Mouse (Mus musculus) forebrain, embryonic 13.5 days (tissue): ENCODE measurements around the gene Dvl2. TPM values are rescaled to one million over a fixed set of nuclear protein-coding genes. Genes with fewer than 3 reads are reported as not detected.
A peak's percentile ranks its signal among the peaks of the same experiment; 100 is the strongest.

ENCODE experiments used
- ATAC-seq: fragments of 200-750 bp; cut with Nextera tagmentation; 2 replicates; pipeline ENCODE4 v1.8.0; 2017
- H3K27ac ChIP-seq: fragments of 300-500 bp; sonication (generic); 2 replicates; pipeline ENCODE4 v1.5.1; 2015; ENCODE audit warnings: inconsistent platforms, mild to moderate bottlenecking, moderate library complexity
- H3K27me3 ChIP-seq: fragments of 300-500 bp; sonication (generic); 2 replicates; pipeline ENCODE4 v1.6.1; 2015; ENCODE audit warnings: mild to moderate bottlenecking, inconsistent platforms
- H3K36me3 ChIP-seq: fragments of 300-500 bp; sonication (generic); 2 replicates; pipeline ENCODE4 v1.6.1; 2015; ENCODE audit warnings: mild to moderate bottlenecking, inconsistent platforms; ENCODE audit not compliant: poor library complexity, severe bottlenecking
- H3K4me1 ChIP-seq: fragments of 300-500 bp; sonication (generic); 2 replicates; pipeline ENCODE4 v1.6.1; 2015; ENCODE audit warnings: inconsistent platforms
- H3K4me2 ChIP-seq: fragments of 300-500 bp; sonication (generic); 2 replicates; pipeline ENCODE4 v1.6.1; 2015; ENCODE audit warnings: inconsistent platforms, mild to moderate bottlenecking, moderate library complexity
- H3K4me3 ChIP-seq: fragments of 300-500 bp; sonication (generic); 2 replicates; pipeline ENCODE4 v1.5.1; 2015; ENCODE audit warnings: mild to moderate bottlenecking, inconsistent platforms
- H3K9ac ChIP-seq: fragments of 300-500 bp; sonication (generic); 2 replicates; pipeline ENCODE4 v1.6.1; 2015; ENCODE audit warnings: mild to moderate bottlenecking, inconsistent platforms
- H3K9me3 ChIP-seq: fragments of 300-500 bp; sonication (generic); replicated peaks from 2 replicates; pipeline ENCODE4 v1.6.1; 2016; ENCODE audit warnings: inconsistent platforms
- WGBS: fragments of 180-500 bp; shearing (Covaris S2); methylation state at CpG from one replicate; pipeline ENCODE4 v1.1.7; 2015; 5-methylcytosine and 5-hydroxymethylcytosine counted together
- polyA plus RNA-seq: library from polyadenylated mRNA; unstranded; fragments of >200 nt; fragmentation: Nextera tagmentation; extraction: Ambion mirVana; gene quantifications from 2 replicates; pipeline ENCODE4 v1.2.1, GENCODE M21; 2015

Gene Dvl2
- polyA plus RNA-seq, 1 experiment from 2014 or later, result 31.8 TPM

- ATAC-seq, result no peak
- H3K4me3 ChIP-seq, result peak overlapping the region; percentile 37
- H3K4me2 ChIP-seq, result peak overlapping the region; percentile 68
- peak overlapping the region; percentile 66 for H3K9ac ChIP-seq
- H3K27ac ChIP-seq, result peak overlapping the region; percentile 57
- 6% methylated on average over 21 of the region's 29 CpGs for WGBS
- H3K36me3 ChIP-seq, result no peaks in the 10 kb centered on the region
- H3K27me3 ChIP-seq, result no peaks in the 10 kb centered on the region
- H3K4me1 ChIP-seq, result peaks cover 91% of the 10 kb centered on the region
- no peaks in the 10 kb centered on the region for H3K9me3 ChIP-seq
Measured at GRCm38 (mm10) chr11:70023481-70024150, 23.2 kb downstream of the Dvl2 start.

DNA sequence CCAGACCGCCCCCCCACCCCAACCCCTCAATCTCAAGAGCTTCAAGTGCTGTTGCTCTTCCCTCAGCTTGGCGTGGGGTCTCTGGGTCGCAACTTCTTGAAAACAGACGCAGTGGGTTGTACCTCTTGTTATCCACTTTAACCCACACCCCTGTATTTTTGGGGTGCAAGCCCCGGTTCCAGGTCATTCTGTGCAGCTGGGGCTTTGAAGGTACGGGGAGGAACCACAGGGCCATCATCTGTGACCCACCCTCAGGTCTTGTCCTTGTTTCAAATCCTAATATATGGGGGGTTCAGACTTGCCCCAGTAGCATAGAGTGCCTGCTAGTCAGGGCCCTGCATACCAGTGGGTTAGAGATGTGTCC, 23.7 kb downstream of the Dvl2 start:
- peak overlapping the region; percentile 66 for H3K9ac ChIP-seq
- H3K9me3 ChIP-seq, result no peaks in the 10 kb centered on the region
- no peak for ATAC-seq
- peak overlapping the region; percentile 37 for H3K4me3 ChIP-seq
- H3K4me2 ChIP-seq, result peak overlapping the region; percentile 68
- 13% methylated on average over 6 of the region's 6 CpGs for WGBS
- H3K36me3 ChIP-seq, result no peaks in the 10 kb centered on the region
- H3K27ac ChIP-seq, result peak overlapping the region; percentile 48
- H3K4me1 ChIP-seq, result peaks cover 90% of the 10 kb centered on the region
- H3K27me3 ChIP-seq, result no peaks in the 10 kb centered on the region

DNA sequence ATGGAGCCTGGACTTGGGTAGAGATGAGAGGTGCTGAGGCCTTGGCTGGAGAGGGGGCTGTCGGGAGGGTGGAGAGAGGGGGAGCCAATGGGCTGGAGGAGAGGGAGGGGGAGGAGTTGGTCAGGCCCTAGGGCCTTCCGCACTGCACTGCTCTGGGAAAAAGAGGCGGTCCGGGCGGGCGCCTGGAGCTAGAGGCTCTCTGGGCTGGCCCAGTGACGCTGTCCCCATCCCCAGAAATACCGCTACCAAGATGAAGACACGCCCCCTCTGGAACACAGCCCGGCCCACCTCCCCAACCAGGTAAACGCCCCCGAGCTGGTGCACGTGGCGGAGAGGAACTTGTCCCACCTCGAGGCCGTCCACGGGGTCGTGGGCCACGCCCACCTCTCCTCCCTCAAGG, 26.3 kb downstream of the Dvl2 start:
- WGBS, result 0% methylated on average over 19 of the region's 19 CpGs
- H3K27ac ChIP-seq, result peak overlapping the region; percentile 98
- H3K4me2 ChIP-seq, result peak overlapping the region; percentile 67
- H3K4me1 ChIP-seq, result peaks cover 90% of the 10 kb centered on the region
- no peaks in the 10 kb centered on the region for H3K9me3 ChIP-seq
- H3K4me3 ChIP-seq, result peak overlapping the region; percentile 25
- peaks cover 12% of the 10 kb centered on the region for H3K36me3 ChIP-seq
- no peaks in the 10 kb centered on the region for H3K27me3 ChIP-seq
- ATAC-seq, result no peak
- H3K9ac ChIP-seq, result peak overlapping the region; percentile 55

GRCm38 (mm10) chr11:70027397-70027796, 27.0 kb downstream of the Dvl2 start:
- Histone ChIP-seq H3K4me3 (peak overlapping the region; percentile 25), H3K9me3 (no peaks in the 10 kb centered on the region), H3K36me3 (peaks cover 20% of the 10 kb centered on the region), H3K27me3 (no peaks in the 10 kb centered on the region), H3K9ac (peak overlapping the region; percentile 55), H3K27ac (peak overlapping the region; percentile 98), H3K4me1 (peaks cover 83% of the 10 kb centered on the region), H3K4me2 (peak overlapping the region; percentile 67)
- no peak for ATAC-seq
- WGBS, result 31% methylated on average over 9 of the region's 9 CpGs

DNA sequence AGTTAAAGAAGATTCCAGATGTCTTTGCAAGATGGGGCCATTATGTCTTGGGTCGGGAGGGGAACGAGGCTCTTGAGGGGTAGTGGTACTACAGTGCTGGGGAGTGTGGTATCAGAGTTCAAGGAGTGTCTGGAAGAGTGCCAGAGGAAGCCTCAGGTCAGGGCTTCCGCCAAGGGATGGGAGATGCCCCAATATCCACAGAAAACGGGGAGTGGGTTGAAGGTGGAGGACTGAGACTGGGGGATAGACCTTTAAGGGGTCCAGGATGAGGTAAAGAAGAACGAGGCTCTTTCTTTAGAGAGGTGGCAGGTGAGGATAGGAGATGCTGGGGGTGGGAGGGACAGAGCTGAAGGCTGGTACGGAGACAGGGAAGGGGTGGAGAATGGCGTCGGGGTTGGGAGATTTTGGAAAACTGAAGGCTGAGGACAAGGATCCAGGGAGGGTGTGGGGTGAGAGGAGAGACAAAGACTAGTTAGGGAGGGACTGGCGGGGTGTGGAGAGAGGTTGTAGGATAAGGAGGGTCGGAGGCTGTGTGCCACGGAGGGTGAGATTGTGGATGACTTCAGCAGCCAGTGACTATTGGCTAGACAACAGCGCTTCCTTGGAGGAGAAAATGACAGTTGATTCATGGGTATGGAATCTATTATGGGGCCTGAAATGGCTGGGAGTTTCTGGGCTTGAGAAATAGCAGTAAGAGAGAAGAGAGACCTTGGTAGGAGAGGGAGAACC, 28.2 kb downstream of the Dvl2 start:
- Histone ChIP-seq H3K4me1 (peaks cover 72% of the 10 kb centered on the region), H3K4me2 (peak overlapping the region; percentile 67)

DNA sequence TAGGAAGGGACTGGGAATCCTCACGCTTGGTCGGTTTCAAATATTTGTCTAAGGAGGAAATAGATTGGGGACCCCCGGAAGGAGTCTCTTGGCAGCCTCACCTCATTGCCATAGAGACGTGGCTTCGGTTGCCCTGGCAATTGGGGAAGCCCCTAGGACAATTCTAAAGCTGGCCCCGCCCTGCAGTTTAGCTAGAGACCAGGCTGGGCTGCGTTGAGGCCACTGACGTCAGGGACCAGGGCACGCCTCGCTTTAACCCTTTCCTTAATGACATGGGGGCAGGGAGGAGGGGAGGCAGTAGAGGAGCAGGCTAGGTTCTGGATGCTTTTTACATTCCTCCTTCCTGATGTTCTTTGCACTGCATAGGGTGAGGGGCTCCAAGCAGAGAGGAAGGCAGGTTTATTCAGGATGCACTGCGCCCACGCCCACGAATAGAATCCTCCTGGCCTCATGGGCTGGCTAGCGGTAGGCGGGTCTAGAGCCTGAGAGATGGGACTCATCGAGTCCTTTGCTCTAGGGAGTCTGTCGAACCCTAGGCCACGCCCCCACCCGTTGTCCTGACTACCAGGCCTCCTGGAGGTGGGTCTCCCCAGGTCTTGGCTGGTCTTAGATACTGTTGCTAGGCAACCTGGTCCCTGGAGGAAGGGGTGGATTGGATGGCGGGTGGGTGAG, 28.9 kb downstream of the Dvl2 start:
- ATAC-seq, result peak; percentile 92
- Histone ChIP-seq H3K27me3 (no peaks in the 10 kb centered on the region), H3K4me2 (peak overlapping the region; percentile 67), H3K36me3 (peaks cover 35% of the 10 kb centered on the region), H3K27ac (peak overlapping the region; percentile 98), H3K4me3 (peak overlapping the region; percentile 38), H3K4me1 (peaks cover 65% of the 10 kb centered on the region), H3K9me3 (no peaks in the 10 kb centered on the region), H3K9ac (peak overlapping the region; percentile 60)
- 0% methylated on average over 20 of the region's 20 CpGs for WGBS

More for the DNA sequence above, 28.2 kb downstream of the Dvl2 start:
- Histone ChIP-seq H3K9ac (peak overlapping the region; percentile 55), H3K36me3 (peaks cover 29% of the 10 kb centered on the region), H3K4me3 (peak overlapping the region; percentile 38), H3K27me3 (no peaks in the 10 kb centered on the region), H3K9me3 (no peaks in the 10 kb centered on the region), H3K27ac (peak overlapping the region; percentile 98)
- 21% methylated on average over 12 of the region's 12 CpGs for WGBS
- peak; percentile 15; the same call in 1 of the 2 replicates for ATAC-seq

GRCm38 (mm10) chr11:70029829-70030550, 29.6 kb downstream of the Dvl2 start:
- peak overlapping the region; percentile 38 for H3K4me3 ChIP-seq
- no peaks in the 10 kb centered on the region for H3K27me3 ChIP-seq
- H3K27ac ChIP-seq, result peak overlapping the region; percentile 98
- H3K9ac ChIP-seq, result peak overlapping the region; percentile 60
- no peaks in the 10 kb centered on the region for H3K9me3 ChIP-seq
- WGBS, result 19% methylated on average over 10 of the region's 11 CpGs
- H3K4me1 ChIP-seq, result peaks cover 57% of the 10 kb centered on the region
- H3K4me2 ChIP-seq, result peak overlapping the region; percentile 67
- ATAC-seq, result peak; percentile 63
- H3K36me3 ChIP-seq, result peaks cover 38% of the 10 kb centered on the region

DNA sequence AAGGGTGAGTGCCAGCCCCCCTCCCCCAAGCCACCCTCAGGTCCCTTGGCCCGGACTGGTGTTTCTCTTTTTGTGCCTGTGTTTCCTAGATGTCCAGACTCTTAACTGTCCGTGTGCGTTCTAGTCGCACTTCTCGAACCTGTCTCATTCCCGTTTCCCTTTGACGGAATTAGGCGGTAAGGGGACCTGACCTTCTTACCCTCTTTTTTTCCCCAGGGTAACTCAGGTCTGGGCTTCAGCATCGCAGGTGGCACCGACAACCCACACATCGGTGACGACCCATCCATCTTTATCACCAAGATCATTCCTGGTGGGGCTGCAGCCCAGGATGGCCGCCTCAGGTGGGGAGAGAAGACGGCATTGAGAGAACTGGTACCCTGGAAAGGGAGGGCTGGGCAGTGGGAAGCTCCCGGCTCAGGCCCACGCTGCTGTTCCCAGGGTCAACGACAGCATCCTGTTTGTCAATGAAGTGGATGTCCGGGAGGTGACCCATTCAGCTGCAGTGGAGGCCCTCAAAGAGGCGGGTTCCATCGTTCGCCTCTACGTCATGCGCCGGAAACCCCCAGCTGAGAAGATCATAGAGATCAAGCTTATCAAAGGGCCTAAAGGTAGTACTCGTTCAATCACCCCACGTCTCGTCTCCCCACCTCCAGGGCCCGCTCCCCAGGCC, 30.4 kb downstream of the Dvl2 start:
- H3K27ac ChIP-seq, result peak overlapping the region; percentile 98
- peak overlapping the region; percentile 38 for H3K4me3 ChIP-seq
- H3K4me1 ChIP-seq, result peaks cover 50% of the 10 kb centered on the region
- ATAC-seq, result no peak
- no peaks in the 10 kb centered on the region for H3K9me3 ChIP-seq
- 91% methylated on average over 28 of the region's 28 CpGs for WGBS
- H3K27me3 ChIP-seq, result no peaks in the 10 kb centered on the region
- H3K4me2 ChIP-seq, result peak overlapping the region; percentile 67
- H3K9ac ChIP-seq, result peak overlapping the region; percentile 60
- peaks cover 38% of the 10 kb centered on the region for H3K36me3 ChIP-seq

GRCm38 (mm10) chr11:70031321-70031670, 30.9 kb downstream of the Dvl2 start:
- Histone ChIP-seq H3K4me1 (peaks cover 44% of the 10 kb centered on the region), H3K4me3 (no peak overlapping the region), H3K9me3 (no peaks in the 10 kb centered on the region), H3K27me3 (no peaks in the 10 kb centered on the region), H3K4me2 (peak overlapping the region; percentile 67; the same call in 1 of the 2 replicates), H3K36me3 (peaks cover 38% of the 10 kb centered on the region), H3K27ac (peak overlapping the region; percentile 98), H3K9ac (no peak overlapping the region)
- 96% methylated on average over 11 of the region's 11 CpGs for WGBS
- no peak for ATAC-seq

- Histone ChIP-seq H3K4me2 (no peak overlapping the region), H3K9ac (no peak overlapping the region), H3K4me3 (no peak overlapping the region), H3K4me1 (0 out of 2 replicates have a peak, but pooled peaks cover 6% of the 10 kb centered on the region), H3K27ac (no peak overlapping the region), H3K36me3 (peaks cover 70% of the 10 kb centered on the region), H3K27me3 (no peaks in the 10 kb centered on the region), H3K9me3 (no peaks in the 10 kb centered on the region)
- WGBS, result 86% methylated on average over 7 of the region's 7 CpGs
- ATAC-seq, result no peak
Measured at GRCm38 (mm10) chr11:70038174-70038573, 37.8 kb downstream of the Dvl2 start.

DNA sequence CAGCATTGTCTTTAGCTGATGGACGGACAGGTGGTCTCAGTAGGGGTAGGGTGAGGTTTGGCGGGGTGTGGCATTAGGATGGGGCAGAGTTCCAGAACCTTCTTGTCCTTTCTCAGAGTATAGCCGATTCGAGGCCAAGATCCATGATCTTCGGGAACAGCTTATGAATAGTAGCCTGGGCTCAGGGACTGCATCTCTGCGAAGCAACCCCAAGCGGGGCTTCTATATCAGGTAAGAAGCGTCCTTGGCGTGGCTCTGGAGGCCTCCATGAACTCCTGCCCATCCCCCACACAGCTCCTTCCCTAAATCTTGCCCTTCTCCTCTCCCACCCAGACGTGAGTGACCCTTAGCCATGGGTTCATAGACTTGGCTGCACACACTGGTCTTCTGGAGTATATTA, 39.2 kb downstream of the Dvl2 start:
- Histone ChIP-seq H3K27ac (no peak overlapping the region), H3K36me3 (peaks cover 74% of the 10 kb centered on the region), H3K4me3 (no peak overlapping the region), H3K27me3 (no peaks in the 10 kb centered on the region), H3K4me2 (no peak overlapping the region), H3K9me3 (no peaks in the 10 kb centered on the region), H3K9ac (no peak overlapping the region), H3K4me1 (0 out of 2 replicates have a peak, but pooled peaks cover 6% of the 10 kb centered on the region)
- WGBS, result 94% methylated on average over 10 of the region's 10 CpGs
- ATAC-seq, result no peak
